Mouse (Mus musculus): ENCODE results near the gene Slc16a12. TPM values are rescaled to one million over a fixed set of nuclear protein-coding genes. Genes with fewer than 3 reads are reported as not detected.

The Slc16a12 gene
- polyA plus RNA-seq, 1 experiment: 59.6 TPM

DNA sequence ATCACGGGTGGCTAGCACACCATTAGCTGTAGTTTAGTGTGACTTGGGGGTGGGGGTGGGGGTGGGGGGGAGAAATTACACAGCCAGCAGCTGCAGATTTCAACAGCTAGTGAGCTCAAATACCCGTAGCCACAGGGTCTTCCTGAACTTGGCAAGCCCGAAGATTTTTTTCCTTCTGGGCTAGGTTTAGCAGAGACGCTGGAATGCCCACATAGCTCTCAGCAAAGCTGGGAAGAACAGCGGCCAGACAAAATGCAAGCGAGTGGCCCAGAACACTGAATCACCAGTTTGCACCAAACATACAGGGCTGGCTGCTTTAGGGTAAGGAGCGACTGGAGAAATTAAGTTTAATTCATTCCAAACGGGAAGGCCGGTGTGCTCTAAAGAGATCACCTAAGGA is 888 bp downstream of the Slc16a12 start:
- Histone ChIP-seq H3K4me3 (ENCODE audit: insufficient read depth, low read depth, low read length) (peak overlapping the region; percentile 61), H3K27ac (ENCODE audit: insufficient read depth, low read depth, low read length) (peak overlapping the region; percentile 85), H3K27me3 (replicated peaks; ENCODE audit: control insufficient read depth, insufficient read depth, low read length) (no peaks in the 10 kb centered on the region), H3K36me3 (ENCODE audit: control insufficient read depth, insufficient read depth, low read length) (no peaks in the 10 kb centered on the region), H3K4me1 (ENCODE audit: control insufficient read depth, insufficient read depth, low read length) (peaks cover 6% of the 10 kb centered on the region; the same call in 1 of the 2 replicates)
- no peak for TF ChIP-seq POLR2A (IDR thresholded peaks at IDR 0.05; ENCODE audit: low read depth, low read length)
- TF ChIP-seq CTCF (conservative IDR thresholded peaks at IDR 0.05; ENCODE audit: insufficient read depth, insufficient read length, low read depth, low read length): no peak
- DNase-seq: peak; percentile 56
- 15% methylated on average over 9 of the region's 9 CpGs for WGBS

DNA sequence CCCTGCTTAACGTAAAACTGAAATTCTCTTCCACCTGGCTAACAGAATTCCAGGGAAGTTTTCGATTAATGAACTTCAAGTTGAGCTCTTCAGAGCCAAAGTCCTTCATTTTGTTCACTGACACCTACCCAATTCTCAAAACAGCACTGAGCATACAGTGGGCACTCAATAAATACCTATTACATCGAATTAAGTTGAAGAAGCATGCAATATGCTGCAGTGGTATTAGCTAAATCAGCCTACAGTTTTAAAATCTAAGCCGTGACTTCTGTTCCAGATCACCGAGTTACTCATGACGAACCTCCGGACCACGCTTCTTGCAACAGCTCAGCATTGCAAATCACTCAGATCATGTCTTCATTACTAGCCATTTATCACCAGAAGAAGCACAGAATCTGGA is 2.1 kb downstream of the Slc16a12 start:
- 40% methylated on average over 8 of the region's 8 CpGs for WGBS
- H3K27ac ChIP-seq (ENCODE audit: insufficient read depth, low read depth, low read length): peak overlapping the region; percentile 85
- peak; percentile 65 for DNase-seq

DNA sequence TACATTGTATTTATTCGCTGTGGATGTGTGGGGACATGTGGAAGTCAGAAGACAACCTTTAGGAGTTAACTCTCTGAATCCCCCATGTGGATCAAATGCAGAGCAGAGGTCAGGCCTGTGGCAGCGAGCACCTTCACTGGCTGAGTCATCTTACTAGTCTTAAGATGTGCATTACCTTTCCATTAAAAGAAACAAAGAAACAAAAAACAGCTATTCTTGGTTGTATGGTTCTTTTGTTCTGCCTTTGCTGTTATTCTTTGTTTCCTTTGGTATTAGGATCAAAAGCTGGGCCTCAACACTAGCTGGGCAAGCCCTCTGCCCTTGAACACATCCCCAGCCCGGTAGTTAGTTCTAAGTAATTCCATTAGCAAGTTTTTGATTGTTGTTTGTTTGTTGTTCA is 9.2 kb downstream of the Slc16a12 start:
- Histone ChIP-seq H3K36me3 (ENCODE audit: control insufficient read depth, insufficient read depth, low read length) (no peaks in the 10 kb centered on the region), H3K4me3 (ENCODE audit: insufficient read depth, low read depth, low read length) (no peak overlapping the region), H3K27me3 (replicated peaks; ENCODE audit: control insufficient read depth, insufficient read depth, low read length) (no peaks in the 10 kb centered on the region), H3K27ac (ENCODE audit: insufficient read depth, low read depth, low read length) (no peak overlapping the region), H3K4me1 (ENCODE audit: control insufficient read depth, insufficient read depth, low read length) (peaks cover 28% of the 10 kb centered on the region)
- no peak for DNase-seq
- TF ChIP-seq CTCF (conservative IDR thresholded peaks at IDR 0.05; ENCODE audit: insufficient read depth, insufficient read length, low read depth, low read length) (no peak), POLR2A (IDR thresholded peaks at IDR 0.05; ENCODE audit: low read depth, low read length) (no peak)
- WGBS: 62% methylated on average over 3 of the region's 3 CpGs

More for the DNA sequence above, 2.1 kb downstream of the Slc16a12 start:
- Histone ChIP-seq H3K36me3 (ENCODE audit: control insufficient read depth, insufficient read depth, low read length) (no peaks in the 10 kb centered on the region), H3K4me1 (ENCODE audit: control insufficient read depth, insufficient read depth, low read length) (peaks cover 6% of the 10 kb centered on the region; the same call in 1 of the 2 replicates), H3K4me3 (ENCODE audit: insufficient read depth, low read depth, low read length) (peak overlapping the region; percentile 61), H3K27me3 (replicated peaks; ENCODE audit: control insufficient read depth, insufficient read depth, low read length) (no peaks in the 10 kb centered on the region)
- TF ChIP-seq CTCF (conservative IDR thresholded peaks at IDR 0.05; ENCODE audit: insufficient read depth, insufficient read length, low read depth, low read length) (no peak), POLR2A (IDR thresholded peaks at IDR 0.05; ENCODE audit: low read depth, low read length) (no peak)

DNA sequence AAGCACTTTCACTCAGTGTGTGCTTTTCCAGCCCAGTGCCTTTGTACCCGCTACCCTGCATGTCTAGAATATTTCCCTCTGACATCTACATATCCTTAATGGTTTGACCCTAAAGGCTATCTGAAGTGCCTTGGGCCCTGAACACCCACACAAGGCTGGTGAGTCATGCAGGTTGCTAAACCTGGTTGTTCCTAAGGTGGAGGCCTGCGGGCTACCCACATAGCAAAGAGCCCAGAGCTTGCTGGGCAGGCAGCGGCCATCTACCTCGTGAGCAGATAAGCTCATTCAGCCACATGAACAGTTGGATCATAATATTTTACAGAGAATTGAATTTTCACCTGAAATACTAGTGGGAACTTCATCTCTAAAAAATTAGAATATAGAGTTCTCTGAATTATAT is 11.2 kb downstream of the Slc16a12 start:
- 72% methylated on average over 4 of the region's 4 CpGs for WGBS

DNA sequence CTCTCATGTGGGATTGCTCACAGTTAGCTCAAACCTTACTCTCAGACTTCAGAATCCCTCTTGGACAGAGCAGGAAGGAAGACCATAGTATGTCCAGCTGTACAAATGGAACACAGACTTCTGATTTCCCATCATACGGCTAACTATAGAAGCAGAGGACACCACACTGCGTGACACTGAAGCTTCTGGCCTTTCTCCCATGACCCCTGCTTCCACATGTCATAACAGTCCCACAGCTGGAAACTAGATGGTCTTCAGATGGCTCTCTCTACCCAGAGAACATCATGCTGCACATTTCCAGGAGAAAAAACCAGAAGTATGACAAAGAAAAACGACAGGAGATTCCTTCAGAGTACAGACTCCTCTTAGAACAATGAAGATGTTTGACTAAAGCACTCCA is 14.1 kb downstream of the Slc16a12 start:
- H3K27me3 ChIP-seq (replicated peaks; ENCODE audit: control insufficient read depth, insufficient read depth, low read length): no peaks in the 10 kb centered on the region
- peak overlapping the region; percentile 59 for H3K27ac ChIP-seq (ENCODE audit: insufficient read depth, low read depth, low read length)
- no peak for DNase-seq
- H3K36me3 ChIP-seq (ENCODE audit: control insufficient read depth, insufficient read depth, low read length): no peaks in the 10 kb centered on the region
- 62% methylated on average over 3 of the region's 3 CpGs for WGBS
- no peak overlapping the region for H3K4me3 ChIP-seq (ENCODE audit: insufficient read depth, low read depth, low read length)
- TF ChIP-seq CTCF (conservative IDR thresholded peaks at IDR 0.05; ENCODE audit: insufficient read depth, insufficient read length, low read depth, low read length) (no peak), POLR2A (IDR thresholded peaks at IDR 0.05; ENCODE audit: low read depth, low read length) (no peak)
- peaks cover 32% of the 10 kb centered on the region for H3K4me1 ChIP-seq (ENCODE audit: control insufficient read depth, insufficient read depth, low read length)

More for the DNA sequence above, 11.2 kb downstream of the Slc16a12 start:
- no peaks in the 10 kb centered on the region for H3K36me3 ChIP-seq (ENCODE audit: control insufficient read depth, insufficient read depth, low read length)
- no peak overlapping the region for H3K4me3 ChIP-seq (ENCODE audit: insufficient read depth, low read depth, low read length)
- peaks cover 33% of the 10 kb centered on the region for H3K4me1 ChIP-seq (ENCODE audit: control insufficient read depth, insufficient read depth, low read length)
- peak overlapping the region; percentile 48; the same call in 1 of the 2 replicates for H3K27ac ChIP-seq (ENCODE audit: insufficient read depth, low read depth, low read length)
- DNase-seq: no peak
- TF ChIP-seq POLR2A (IDR thresholded peaks at IDR 0.05; ENCODE audit: low read depth, low read length) (no peak), CTCF (conservative IDR thresholded peaks at IDR 0.05; ENCODE audit: insufficient read depth, insufficient read length, low read depth, low read length) (no peak)
- H3K27me3 ChIP-seq (replicated peaks; ENCODE audit: control insufficient read depth, insufficient read depth, low read length): no peaks in the 10 kb centered on the region

DNA sequence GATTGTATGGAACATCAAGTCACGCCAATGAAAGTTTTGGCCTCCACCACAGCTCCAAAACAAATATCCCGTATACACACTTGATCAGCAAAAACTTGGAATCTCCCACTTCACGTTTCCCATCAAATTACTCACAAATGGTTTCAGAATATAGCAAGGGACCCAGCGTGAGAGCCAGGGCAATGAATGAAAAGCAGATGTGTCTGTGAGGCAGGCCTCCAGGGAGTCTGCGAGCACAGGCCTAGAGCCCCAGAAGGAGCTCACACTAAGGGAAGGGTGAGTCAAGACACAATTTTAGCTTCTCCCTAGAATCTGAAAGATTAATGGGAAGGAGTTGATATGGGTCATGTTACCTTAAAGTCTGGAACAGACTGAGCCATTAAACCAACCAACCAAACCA is 15.7 kb downstream of the Slc16a12 start:
- Histone ChIP-seq H3K4me3 (ENCODE audit: insufficient read depth, low read depth, low read length) (no peak overlapping the region), H3K27me3 (replicated peaks; ENCODE audit: control insufficient read depth, insufficient read depth, low read length) (no peaks in the 10 kb centered on the region), H3K36me3 (ENCODE audit: control insufficient read depth, insufficient read depth, low read length) (no peaks in the 10 kb centered on the region), H3K4me1 (ENCODE audit: control insufficient read depth, insufficient read depth, low read length) (peaks cover 36% of the 10 kb centered on the region), H3K27ac (ENCODE audit: insufficient read depth, low read depth, low read length) (no peak overlapping the region)
- TF ChIP-seq POLR2A (IDR thresholded peaks at IDR 0.05; ENCODE audit: low read depth, low read length): no peak
- TF ChIP-seq CTCF (conservative IDR thresholded peaks at IDR 0.05; ENCODE audit: insufficient read depth, insufficient read length, low read depth, low read length): no peak
- no peak for DNase-seq
- 80% methylated on average over 5 of the region's 5 CpGs for WGBS

DNA sequence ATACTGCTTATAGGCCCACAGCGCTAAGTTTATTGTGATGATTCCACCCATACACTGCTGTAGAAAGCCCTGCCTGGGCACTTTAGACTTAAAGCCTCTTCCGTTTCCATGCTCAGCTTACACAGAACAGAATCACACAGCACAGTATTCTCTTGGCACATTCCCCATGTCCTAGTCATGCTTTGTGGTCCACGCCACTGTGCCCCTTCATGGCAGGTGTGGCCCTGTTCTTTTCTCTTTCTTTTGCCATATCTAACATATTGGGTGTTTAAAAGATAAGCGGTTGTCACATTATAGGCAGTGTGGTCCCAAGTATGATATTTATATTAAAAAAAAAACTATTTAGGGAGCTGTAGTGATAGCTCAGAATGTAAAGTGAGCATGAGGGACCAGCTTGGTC is 16.5 kb downstream of the Slc16a12 start:
- Histone ChIP-seq H3K27ac (ENCODE audit: insufficient read depth, low read depth, low read length) (no peak overlapping the region), H3K4me1 (ENCODE audit: control insufficient read depth, insufficient read depth, low read length) (peaks cover 36% of the 10 kb centered on the region), H3K4me3 (ENCODE audit: insufficient read depth, low read depth, low read length) (no peak overlapping the region), H3K36me3 (ENCODE audit: control insufficient read depth, insufficient read depth, low read length) (no peaks in the 10 kb centered on the region), H3K27me3 (replicated peaks; ENCODE audit: control insufficient read depth, insufficient read depth, low read length) (no peaks in the 10 kb centered on the region)
- no peak for TF ChIP-seq CTCF (conservative IDR thresholded peaks at IDR 0.05; ENCODE audit: insufficient read depth, insufficient read length, low read depth, low read length)
- no peak for TF ChIP-seq POLR2A (IDR thresholded peaks at IDR 0.05; ENCODE audit: low read depth, low read length)
- WGBS: 93% methylated on average over 4 of the region's 4 CpGs
- DNase-seq: no peak
